8 mouse cellular contexts compared by ENCODE assay signal in the genomic region with DNA sequence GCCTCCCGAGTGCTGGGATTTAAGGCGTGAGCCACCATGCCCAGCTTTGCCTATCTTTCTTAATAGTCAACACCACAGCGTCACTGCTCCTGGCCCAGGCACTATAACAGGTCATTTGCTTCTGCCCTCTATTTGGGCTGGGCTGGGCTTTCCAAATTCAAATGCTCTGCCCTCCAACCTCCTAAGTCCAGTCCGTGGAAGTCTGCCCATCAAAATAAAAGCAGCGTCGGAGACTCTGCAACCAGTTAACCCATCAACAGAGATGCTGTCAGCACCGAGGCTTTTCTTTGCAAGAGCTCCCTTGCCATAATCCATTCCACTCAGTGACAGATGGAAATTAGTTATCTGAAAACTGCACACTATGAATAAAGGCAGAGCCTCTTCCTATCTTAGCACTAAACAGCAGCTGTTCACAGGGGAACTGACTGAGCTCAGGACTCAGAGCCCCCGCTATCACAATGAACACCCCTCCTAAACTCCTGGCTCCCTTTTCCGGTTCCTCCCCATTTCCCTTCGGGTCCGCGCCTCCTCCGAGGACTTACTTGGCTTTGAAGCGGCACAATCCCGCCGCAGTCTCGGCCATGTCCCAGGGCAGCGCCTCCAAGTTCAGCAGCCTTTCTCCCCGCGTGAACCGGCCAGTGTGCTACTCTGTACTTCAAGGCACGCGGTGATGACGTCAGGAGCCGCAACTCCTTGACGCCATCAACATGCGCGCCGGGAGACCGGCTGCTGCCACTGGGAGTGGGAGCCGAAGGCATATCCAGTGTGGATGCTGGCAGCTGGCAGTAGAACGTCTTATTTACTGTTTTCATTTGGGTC. TPM values are rescaled to one million over a fixed set of nuclear protein-coding genes. Genes with fewer than 3 reads are reported as not detected.
DNase-seq lines count a peak whose midpoint lies in the region; ATAC-seq lines count a peak whose summit lies in the region.

A gene (minus strand): TSS at position 679 of the 819 bp plus-strand sequence.

- 5% methylated on average over 32 of the region's 32 CpGs for WGBS in hindbrain, embryonic 14.5 days

- H3K27ac ChIP-seq in hindbrain, embryonic 14.5 days: peak within 1 kb of the TSS; percentile 86

- H3K36me3 ChIP-seq in hindbrain, embryonic 14.5 days (replicated peaks; ENCODE audit: control insufficient read depth, insufficient read depth): peaks cover 26% of the 10 kb centered on the region

- H3K4me3 ChIP-seq in hindbrain, embryonic 14.5 days (replicated peaks; ENCODE audit: low read length): peak within 1 kb of the TSS; percentile 84

- H3K4me2 ChIP-seq in hindbrain, embryonic 14.5 days (replicated peaks): peak within 1 kb of the TSS; percentile 79

- H3K27me3 ChIP-seq in hindbrain, embryonic 14.5 days (ENCODE audit: control insufficient read depth, insufficient read depth, low read length): no peaks in the 10 kb centered on the region

- no peaks in the 10 kb centered on the region for H3K9me3 ChIP-seq in hindbrain, embryonic 14.5 days (ENCODE audit: control insufficient read depth, low read length)

- peak; percentile 91 for ATAC-seq in hindbrain, embryonic 14.5 days (ENCODE audit: low FRiP score)

- peak within 1 kb of the TSS; percentile 79 for H3K9ac ChIP-seq in hindbrain, embryonic 14.5 days

- H3K4me1 ChIP-seq in hindbrain, embryonic 14.5 days (replicated peaks; ENCODE audit: control insufficient read depth, insufficient read depth, low read length): peaks cover 17% of the 10 kb centered on the region

- peak; percentile 98 for DNase-seq in NIH3T3 (ENCODE audit: low read depth)
- DNase-seq in cerebellum, postnatal 14 days: peak; percentile 97
- DNase-seq in frontal cortex, postnatal 25 days (ENCODE audit: low spot score in 2 of 2): peak; percentile 93 to 95
- DNase-seq in hindbrain, embryonic 14.5 days (ENCODE audit: low spot score): peak; percentile 98
- DNase-seq in layer of hippocampus, postnatal 36 days: peak; percentile 93
- peak; percentile 98 for DNase-seq in lung, postnatal 36 days
- peak; percentile 96 for DNase-seq in retina, postnatal 1 day
- peak; percentile 84 to 89 for DNase-seq in urinary bladder, adult 18-20 months (ENCODE audit: low spot score in 2 of 2)

RNA-seq across cellular contexts. Expression of the gene that starts here (rescaled TPM):
- 58.3 and 64.3 TPM in 2 replicates for polyA plus RNA-seq in hindbrain, embryonic 14.5 days (2014; fragmentation: Nextera tagmentation; extraction: Ambion mirVana)
- total RNA-seq in layer of hippocampus, postnatal 36 days (2021): 10 to 100 TPM; 26.1 to 29.4 TPM

Comparison
In these comparisons a context has a peak if more than half of its experiments do, and no peak if none do; other contexts are left out.
1. Peak in every context shown above with its lines: DNase-seq, ATAC-seq, H3K4me3 ChIP-seq and H3K27ac ChIP-seq.